Mouse (Mus musculus): ENCODE results near the gene Cst12. TPM values are rescaled to one million over a fixed set of nuclear protein-coding genes. Genes with fewer than 3 reads are reported as not detected.
"Not testable (repeated sequence)": the region's sequence is repeated elsewhere in the genome, so short reads cannot be mapped to it uniquely, and the experiment has no call there.

Cst12 gene
- polyA plus RNA-seq (2014; fragmentation: Nextera tagmentation; extraction: Ambion mirVana) = not detected in 2 replicates

DNA sequence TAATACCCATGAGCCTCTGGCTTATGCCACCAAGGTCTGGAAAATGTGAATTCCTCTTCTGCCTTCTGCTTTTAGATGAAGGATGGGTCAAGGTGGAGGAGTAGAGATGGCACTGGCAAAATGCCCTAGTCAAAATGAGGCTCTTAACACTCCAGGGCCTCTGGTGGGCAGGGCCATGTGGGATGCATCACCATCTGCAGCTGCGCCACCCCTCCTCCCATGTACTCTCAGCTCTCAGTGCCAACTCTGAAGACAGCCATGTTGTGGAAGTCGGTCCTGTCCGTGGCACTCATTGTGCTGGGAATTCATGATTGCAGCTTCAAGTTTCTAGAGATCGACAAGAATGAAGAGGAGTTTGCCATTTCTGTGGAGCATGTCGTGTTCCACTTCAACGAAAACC, at the start of gene Cst12:
Gene Cst12, plus strand, starts transcription at position 220 of the 400 bp plus-strand sequence.
- H3K4me1 ChIP-seq (ENCODE audit: control insufficient read depth, insufficient read depth, low read length) = no peaks in the 10 kb centered on the region
- ATAC-seq (ENCODE audit: low FRiP score) (no peak), DNase-seq (ENCODE audit: low spot score, missing footprints) (no peak)
- 90% methylated on average over 6 of the region's 6 CpGs for WGBS
- H3K36me3 ChIP-seq (ENCODE audit: control insufficient read depth, insufficient read depth, low read length) = no peaks in the 10 kb centered on the region
- H3K4me3 ChIP-seq (ENCODE audit: low read depth, low read length) = no peak within 1 kb of the TSS
- H3K9ac ChIP-seq (ENCODE audit: low read length) = no peak within 1 kb of the TSS
- H3K9me3 ChIP-seq (ENCODE audit: control insufficient read depth, low read length) = no peaks in the 10 kb centered on the region
- no peak within 1 kb of the TSS for H3K27ac ChIP-seq (ENCODE audit: low read depth, low read length)
- no peak within 1 kb of the TSS for H3K4me2 ChIP-seq
- H3K27me3 ChIP-seq (ENCODE audit: control insufficient read depth, insufficient read depth, low read length) = no peaks in the 10 kb centered on the region

DNA sequence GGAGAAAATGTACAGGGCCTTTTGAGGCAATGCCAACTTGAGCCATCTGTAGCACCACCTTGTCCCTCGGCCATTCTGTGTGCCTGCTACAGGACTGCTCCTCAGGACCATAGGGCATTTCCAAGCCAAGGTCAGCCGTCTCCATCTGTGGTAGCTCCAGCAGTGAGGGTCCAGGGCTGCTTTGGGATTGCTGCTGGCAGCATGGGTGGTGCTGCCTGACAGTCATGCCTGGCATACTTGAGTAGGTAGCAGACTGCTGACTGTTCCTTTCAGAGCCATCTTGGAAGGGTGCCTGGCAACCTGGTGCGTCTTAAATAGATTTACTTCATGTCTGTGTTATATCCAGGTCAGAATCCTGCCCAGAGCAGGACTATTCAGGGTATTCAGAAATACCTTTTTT, 46.2 kb upstream of the Cst12 start:
- Histone ChIP-seq H3K4me3 (ENCODE audit: low read depth, low read length) (no peak overlapping the region), H3K27ac (ENCODE audit: low read depth, low read length) (no peak overlapping the region), H3K36me3 (ENCODE audit: control insufficient read depth, insufficient read depth, low read length) (no peaks in the 10 kb centered on the region), H3K9ac (ENCODE audit: low read length) (no peak overlapping the region), H3K4me1 (ENCODE audit: control insufficient read depth, insufficient read depth, low read length) (no peaks in the 10 kb centered on the region), H3K27me3 (ENCODE audit: control insufficient read depth, insufficient read depth, low read length) (no peaks in the 10 kb centered on the region), H3K4me2 (no peak overlapping the region), H3K9me3 (ENCODE audit: control insufficient read depth, low read length) (no peaks in the 10 kb centered on the region)
- WGBS = 79% methylated on average over 3 of the region's 3 CpGs
- ATAC-seq (ENCODE audit: low FRiP score) = no peak
- DNase-seq (ENCODE audit: low spot score, missing footprints) = no peak

DNA sequence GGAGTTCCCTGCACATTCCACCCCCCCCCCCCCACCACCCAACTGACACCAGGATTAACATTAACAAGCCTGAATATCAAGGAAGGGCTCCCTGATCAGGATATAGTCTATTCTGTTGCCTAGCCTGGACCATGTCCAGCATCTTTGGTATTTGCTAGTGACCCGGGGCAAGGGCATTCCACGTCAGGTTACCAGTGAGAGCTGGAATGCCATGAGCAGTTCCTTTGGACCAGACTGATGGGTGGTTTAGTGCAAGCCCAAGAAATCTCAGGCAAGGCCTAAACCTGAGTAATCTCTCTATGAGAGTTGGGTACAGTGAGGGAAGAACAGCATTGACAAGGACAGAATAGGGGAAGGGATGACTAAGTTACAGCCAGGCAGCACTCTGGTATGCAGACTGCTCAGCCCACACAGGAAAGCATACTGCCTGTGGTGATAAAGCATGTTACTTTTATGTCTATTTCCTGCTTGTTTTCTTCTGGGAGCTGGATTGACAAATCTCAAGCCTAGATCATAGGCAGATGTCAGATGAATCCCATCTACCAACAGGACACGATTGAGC, 45.2 kb upstream of the Cst12 start:
- H3K9ac ChIP-seq (ENCODE audit: low read length) = no peak overlapping the region
- H3K27ac ChIP-seq (ENCODE audit: low read depth, low read length) = no peak overlapping the region
- peak; percentile 35 for DNase-seq (ENCODE audit: low spot score, missing footprints)
- no peak overlapping the region for H3K4me2 ChIP-seq
- WGBS = 85% methylated on average over 3 of the region's 3 CpGs
- no peaks in the 10 kb centered on the region for H3K4me1 ChIP-seq (ENCODE audit: control insufficient read depth, insufficient read depth, low read length)
- no peaks in the 10 kb centered on the region for H3K27me3 ChIP-seq (ENCODE audit: control insufficient read depth, insufficient read depth, low read length)
- no peak for ATAC-seq (ENCODE audit: low FRiP score)
- H3K9me3 ChIP-seq (ENCODE audit: control insufficient read depth, low read length) = no peaks in the 10 kb centered on the region
- no peak overlapping the region for H3K4me3 ChIP-seq (ENCODE audit: low read depth, low read length)
- H3K36me3 ChIP-seq (ENCODE audit: control insufficient read depth, insufficient read depth, low read length) = no peaks in the 10 kb centered on the region

DNA sequence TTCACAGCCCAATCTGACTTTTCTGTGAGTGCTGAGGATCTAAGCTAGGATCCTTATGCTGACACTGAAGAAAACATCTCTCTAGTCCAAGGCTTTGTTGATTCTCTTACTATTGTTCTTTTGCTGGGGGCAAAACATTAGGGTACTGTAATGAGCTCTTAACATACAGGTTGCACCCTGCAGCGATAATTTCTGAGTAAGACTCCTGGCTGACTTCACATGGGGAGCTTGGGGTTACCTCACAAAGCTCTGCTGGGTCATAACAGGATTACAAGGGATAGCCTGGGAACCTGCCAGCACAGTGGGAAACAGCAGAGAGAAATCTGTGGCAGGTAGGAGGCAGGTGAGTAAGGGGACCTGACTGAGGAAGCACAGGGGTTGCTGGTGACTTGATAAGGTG, 39.1 kb upstream of the Cst12 start, which contains the start of gene Cstl1:
Gene Cstl1, plus strand, starts transcription at position 301 of the 400 bp plus-strand sequence.
- Histone ChIP-seq H3K36me3 (ENCODE audit: control insufficient read depth, insufficient read depth, low read length) (no peaks in the 10 kb centered on the region), H3K9ac (ENCODE audit: low read length) (no peak within 1 kb of the TSS), H3K4me3 (ENCODE audit: low read depth, low read length) (no peak within 1 kb of the TSS), H3K27ac (ENCODE audit: low read depth, low read length) (no peak within 1 kb of the TSS), H3K27me3 (ENCODE audit: control insufficient read depth, insufficient read depth, low read length) (no peaks in the 10 kb centered on the region), H3K4me2 (no peak within 1 kb of the TSS), H3K9me3 (ENCODE audit: control insufficient read depth, low read length) (no peaks in the 10 kb centered on the region), H3K4me1 (ENCODE audit: control insufficient read depth, insufficient read depth, low read length) (no peaks in the 10 kb centered on the region)
- ATAC-seq (ENCODE audit: low FRiP score) = no peak
- no peak for DNase-seq (ENCODE audit: low spot score, missing footprints)
- WGBS = 74% methylated on average over 1 of the region's 1 CpGs

DNA sequence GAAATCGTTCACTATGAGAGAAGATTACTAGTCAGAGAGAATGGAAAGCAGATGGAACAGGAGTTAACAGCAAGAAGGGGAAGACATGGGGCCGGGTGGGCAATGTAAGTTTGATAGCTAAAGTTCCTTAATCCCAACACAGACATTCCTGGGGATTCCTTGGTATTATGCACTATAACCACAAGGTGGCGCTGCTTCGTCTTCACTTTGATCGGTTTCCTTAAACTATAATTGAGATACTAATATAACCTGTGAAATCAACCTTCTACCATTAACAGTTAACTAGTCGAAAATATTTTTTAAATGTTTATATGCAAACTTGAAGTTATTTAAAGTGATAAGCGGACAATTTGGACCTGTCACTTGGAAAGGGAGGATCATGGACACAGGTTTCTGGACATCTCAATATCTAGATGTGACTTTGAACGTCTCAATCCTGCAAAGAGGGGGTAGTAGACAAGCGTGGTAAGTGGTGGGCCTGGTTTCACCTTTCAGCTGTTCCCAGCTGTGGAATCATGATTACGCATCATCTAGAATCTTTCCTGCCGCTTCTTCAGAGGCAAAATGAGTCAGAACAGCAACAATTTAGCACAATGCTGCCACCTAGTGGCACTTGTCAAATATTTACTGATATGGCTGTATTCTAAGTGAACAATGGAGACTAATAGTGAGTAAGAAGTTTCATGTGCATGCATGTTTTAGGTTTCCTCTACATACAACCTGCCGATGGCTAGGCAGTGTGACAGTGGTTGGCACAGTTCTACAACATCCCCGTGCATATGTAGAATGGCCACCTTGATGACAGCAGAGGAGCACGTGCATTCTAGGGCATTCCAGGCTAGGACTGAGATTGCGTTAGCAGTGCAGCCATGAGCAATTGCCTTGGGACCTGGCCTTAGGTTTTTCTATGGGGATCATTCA, 37.0 kb upstream of the Cst12 start:
- H3K4me2 ChIP-seq = peak overlapping the region; percentile 29; the same call in 1 of the 2 replicates
- H3K9me3 ChIP-seq (ENCODE audit: control insufficient read depth, low read length) = no peaks in the 10 kb centered on the region
- DNase-seq (ENCODE audit: low spot score, missing footprints) (peak; percentile 95), ATAC-seq (ENCODE audit: low FRiP score) (peak; percentile 82)
- no peak overlapping the region for H3K9ac ChIP-seq (ENCODE audit: low read length)
- no peak overlapping the region for H3K27ac ChIP-seq (ENCODE audit: low read depth, low read length)
- H3K27me3 ChIP-seq (ENCODE audit: control insufficient read depth, insufficient read depth, low read length) = no peaks in the 10 kb centered on the region
- H3K4me1 ChIP-seq (ENCODE audit: control insufficient read depth, insufficient read depth, low read length) = no peaks in the 10 kb centered on the region
- WGBS = 19% methylated on average over 15 of the region's 15 CpGs
- H3K4me3 ChIP-seq (ENCODE audit: low read depth, low read length) = no peak overlapping the region; the same call in 1 of the 2 replicates
- H3K36me3 ChIP-seq (ENCODE audit: control insufficient read depth, insufficient read depth, low read length) = no peaks in the 10 kb centered on the region

DNA sequence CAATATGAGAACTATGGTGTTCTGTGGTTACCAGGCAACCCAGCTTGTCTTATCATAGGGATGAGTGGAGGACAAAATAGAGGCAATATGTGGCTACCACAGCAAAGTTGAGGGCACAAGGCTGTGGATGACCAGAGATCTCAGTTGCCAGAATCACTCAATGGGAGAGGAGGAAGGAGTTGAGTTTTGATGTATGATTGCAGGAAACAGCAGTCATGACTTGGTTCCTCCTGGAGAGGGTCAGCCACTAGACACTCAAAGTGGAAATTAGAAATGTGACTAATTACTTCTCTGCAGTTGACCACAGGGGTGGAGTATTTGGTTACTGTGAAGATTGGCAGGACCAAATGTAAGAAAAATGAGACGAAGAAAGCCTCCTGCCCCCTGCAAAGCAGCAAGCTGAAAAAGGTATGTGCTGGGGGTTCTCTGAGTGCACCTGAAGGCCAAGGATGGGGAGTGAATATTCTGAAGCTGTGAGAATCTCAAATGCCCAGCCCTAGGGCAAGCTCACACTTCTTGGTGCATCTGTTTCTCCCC, 34.8 kb upstream of the Cst12 start:
- WGBS = 80% methylated on average over 1 of the region's 1 CpGs

DNA sequence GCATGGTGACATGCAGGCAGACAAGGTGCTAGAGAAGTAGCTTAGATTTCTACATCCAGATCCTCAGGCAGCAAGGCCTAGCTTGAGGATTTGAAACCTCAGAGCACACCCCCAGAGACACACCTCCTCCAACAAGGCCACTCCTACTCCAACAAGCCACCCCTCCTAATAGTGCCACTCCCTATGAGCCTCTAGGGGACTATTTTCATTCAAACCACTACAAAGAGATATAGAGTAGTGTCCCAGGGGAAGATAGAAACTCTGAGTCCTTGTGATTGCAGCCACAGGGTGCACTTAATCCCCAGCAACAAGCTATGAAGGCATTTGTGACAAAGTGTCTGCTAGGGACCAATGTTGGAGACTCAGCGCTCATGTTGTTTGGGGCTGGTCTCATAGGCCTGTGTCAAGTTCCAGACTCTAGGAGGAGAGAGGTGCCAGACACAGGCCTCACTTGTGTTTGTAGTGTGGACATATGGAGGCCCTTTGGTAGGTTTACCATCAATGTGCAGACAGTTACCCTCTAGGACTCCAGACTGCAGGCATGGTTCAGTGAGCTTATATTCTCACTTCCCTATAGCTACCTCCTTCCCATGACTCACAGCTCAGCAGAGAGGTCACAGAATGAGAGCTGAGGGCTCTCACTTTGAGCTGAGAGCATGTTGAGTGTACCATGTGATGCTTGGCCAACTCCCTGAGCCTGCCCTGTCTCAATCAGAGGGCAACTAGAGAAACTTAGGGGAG, 25.3 kb upstream of the Cst12 start:
- Histone ChIP-seq H3K4me1 (ENCODE audit: control insufficient read depth, insufficient read depth, low read length) (no peaks in the 10 kb centered on the region), H3K4me3 (ENCODE audit: low read depth, low read length) (no peak overlapping the region), H3K9me3 (ENCODE audit: control insufficient read depth, low read length) (no peaks in the 10 kb centered on the region), H3K9ac (ENCODE audit: low read length) (no peak overlapping the region), H3K36me3 (ENCODE audit: control insufficient read depth, insufficient read depth, low read length) (no peaks in the 10 kb centered on the region), H3K4me2 (no peak overlapping the region), H3K27me3 (ENCODE audit: control insufficient read depth, insufficient read depth, low read length) (no peaks in the 10 kb centered on the region), H3K27ac (ENCODE audit: low read depth, low read length) (no peak overlapping the region)
- ATAC-seq (ENCODE audit: low FRiP score) (no peak), DNase-seq (ENCODE audit: low spot score, missing footprints) (no peak)
- 96% methylated on average over 1 of the region's 1 CpGs for WGBS

More for the DNA sequence above, 34.8 kb upstream of the Cst12 start:
- H3K4me2 ChIP-seq = no peak overlapping the region
- H3K9me3 ChIP-seq (ENCODE audit: control insufficient read depth, low read length) = no peaks in the 10 kb centered on the region
- no peaks in the 10 kb centered on the region for H3K36me3 ChIP-seq (ENCODE audit: control insufficient read depth, insufficient read depth, low read length)
- H3K27ac ChIP-seq (ENCODE audit: low read depth, low read length) = no peak overlapping the region
- no peak overlapping the region for H3K9ac ChIP-seq (ENCODE audit: low read length)
- peak; percentile 70 for DNase-seq (ENCODE audit: low spot score, missing footprints)
- no peak for ATAC-seq (ENCODE audit: low FRiP score)
- H3K27me3 ChIP-seq (ENCODE audit: control insufficient read depth, insufficient read depth, low read length) = no peaks in the 10 kb centered on the region
- no peak overlapping the region for H3K4me3 ChIP-seq (ENCODE audit: low read depth, low read length)
- no peaks in the 10 kb centered on the region for H3K4me1 ChIP-seq (ENCODE audit: control insufficient read depth, insufficient read depth, low read length)

DNA sequence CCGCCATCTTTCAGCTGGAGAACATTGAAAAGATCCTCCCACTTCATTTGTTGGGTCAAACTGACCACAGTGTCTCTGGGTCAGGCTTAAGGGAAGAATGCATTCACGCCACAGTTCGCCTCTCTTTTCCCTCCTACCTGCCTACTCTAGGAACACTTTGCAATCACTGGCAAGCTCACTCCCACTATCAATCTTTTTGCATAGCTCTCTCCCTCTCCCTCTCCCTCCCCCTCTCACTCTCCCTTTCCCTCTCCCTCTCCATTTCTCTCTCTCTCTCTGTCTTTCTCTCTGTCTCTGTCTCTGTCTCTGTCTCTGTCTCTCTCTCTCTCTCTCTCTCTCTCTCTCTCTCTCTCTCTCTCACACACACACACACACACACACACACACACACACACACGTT, 17.8 kb upstream of the Cst12 start, which contains the start of gene Cst11:
Gene Cst11, minus strand, starts transcription at position 101 of the 400 bp plus-strand sequence.
- not testable (repeated sequence) for H3K4me1 ChIP-seq (ENCODE audit: control insufficient read depth, insufficient read depth, low read length); H3K36me3 ChIP-seq (ENCODE audit: control insufficient read depth, insufficient read depth, low read length); H3K9ac ChIP-seq (ENCODE audit: low read length); H3K9me3 ChIP-seq (ENCODE audit: control insufficient read depth, low read length); H3K27me3 ChIP-seq (ENCODE audit: control insufficient read depth, insufficient read depth, low read length); ATAC-seq (ENCODE audit: low FRiP score); H3K27ac ChIP-seq (ENCODE audit: low read depth, low read length); H3K4me3 ChIP-seq (ENCODE audit: low read depth, low read length); H3K4me2 ChIP-seq; DNase-seq (ENCODE audit: low spot score, missing footprints)
- WGBS = 80% methylated on average over 4 of the region's 4 CpGs

Measured in midbrain, embryonic 11.5 days (tissue).